Mouse (Mus musculus) heart, adult 2 months (tissue): ENCODE results near the gene Lypd6.

ENCODE experiments used
- CTCF ChIP-seq: fragments of 200-600 bp; IDR thresholded peaks from 2 replicates; pipeline ENCODE4 v1.8.1; 2022; ENCODE audit warnings: antibody characterized with exemption, mild to moderate bottlenecking, moderate library complexity
- POLR2A ChIP-seq: fragments of 200-500 bp; IDR thresholded peaks from 2 replicates; pipeline ENCODE4 v1.6.1; 2011; ENCODE audit warnings: mild to moderate bottlenecking, low read depth, low read length, control low read depth; ENCODE audit not compliant: insufficient read depth

GRCm38 (mm10) chr2:50028930-50029329 lies 37.3 kb upstream of the Lypd6 start:
- TF ChIP-seq POLR2A (no peak), CTCF (no peak)
